Mouse (Mus musculus) cerebellum, adult 2 months (tissue): ENCODE results near the gene Rps6kb1. TPM values are rescaled to one million over a fixed set of nuclear protein-coding genes. Genes with fewer than 3 reads are reported as not detected.

Experiments
- DNase-seq, 2 experiments: peaks; one replicate each; pipeline ENCODE4 v3.0.0; 2021
- H3K27ac ChIP-seq: fragments of 200-500 bp; 2 replicates; pipeline ENCODE4 v1.5.1; 2012; ENCODE audit warnings: low read length, control low read depth, inconsistent platforms; ENCODE audit not compliant: insufficient read depth
- H3K27me3 ChIP-seq: fragments of 200-500 bp; 2 replicates; pipeline ENCODE4 v1.6.1; 2012; ENCODE audit warnings: inconsistent platforms, mild to moderate bottlenecking, low read length, moderate library complexity; ENCODE audit not compliant: control insufficient read depth, insufficient read depth
- H3K4me1 ChIP-seq: fragments of 200-500 bp; 2 replicates; pipeline ENCODE4 v1.6.1; 2011; ENCODE audit warnings: low read length; ENCODE audit not compliant: control insufficient read depth, insufficient read depth
- H3K4me3 ChIP-seq: fragments of 200-500 bp; replicated peaks from 2 replicates; pipeline ENCODE3; 2011; ENCODE audit warnings: mild to moderate bottlenecking, low read depth, low read length, control low read depth; ENCODE audit not compliant: insufficient read depth
- CTCF ChIP-seq: fragments of 200-500 bp; IDR thresholded peaks from 2 replicates; pipeline ENCODE4 v1.5.1; 2011; ENCODE audit warnings: low read depth, mild to moderate bottlenecking, control low read depth, low read length, moderate library complexity, borderline replicate concordance; ENCODE audit not compliant: insufficient read depth
- POLR2A ChIP-seq: fragments of 200-500 bp; IDR thresholded peaks from 2 replicates; pipeline ENCODE4 v1.6.1; 2011; ENCODE audit warnings: low read length, control low read depth, borderline replicate concordance; ENCODE audit not compliant: insufficient read depth
- WGBS: fragments of 180-500 bp; shearing (Covaris S2); methylation state at CpG from one replicate; pipeline ENCODE4 v1.1.7; 2018; 5-methylcytosine and 5-hydroxymethylcytosine counted together
- polyA plus RNA-seq: library from polyadenylated mRNA; depleted of rRNA; stranded (reverse); fragments of >200 nt; gene quantifications from 2 replicates; pipeline ENCODE4 v1.2.3, GENCODE M21; 2012

Rps6kb1 gene
- polyA plus RNA-seq, 1 experiment = 25.6 TPM

GRCm38 (mm10) chr11:86583313-86583825 is 38.8 kb upstream of the Rps6kb1 start:
- Histone ChIP-seq H3K27ac (no peak overlapping the region), H3K4me3 (no peak overlapping the region), H3K27me3 (no peaks in the 10 kb centered on the region), H3K4me1 (no peaks in the 10 kb centered on the region; the same call in 1 of the 2 replicates)
- TF ChIP-seq POLR2A (no peak), CTCF (no peak)
- 98% methylated on average over 3 of the region's 3 CpGs for WGBS
- no peak for DNase-seq

GRCm38 (mm10) chr11:86582543-86583260 is 38.1 kb upstream of the Rps6kb1 start:
- TF ChIP-seq POLR2A (no peak), CTCF (no peak)
- Histone ChIP-seq H3K4me1 (no peaks in the 10 kb centered on the region; the same call in 1 of the 2 replicates), H3K27ac (no peak overlapping the region), H3K27me3 (no peaks in the 10 kb centered on the region), H3K4me3 (no peak overlapping the region)
- no peak for DNase-seq
- 85% methylated on average over 7 of the region's 7 CpGs for WGBS

GRCm38 (mm10) chr11:86581943-86582542 is 37.4 kb upstream of the Rps6kb1 start:
- H3K4me3 ChIP-seq = no peak overlapping the region
- H3K27me3 ChIP-seq = no peaks in the 10 kb centered on the region
- no peak for DNase-seq
- no peaks in the 10 kb centered on the region; the same call in 1 of the 2 replicates for H3K4me1 ChIP-seq
- H3K27ac ChIP-seq = no peak overlapping the region
- 94% methylated on average over 12 of the region's 12 CpGs for WGBS
- no peak for TF ChIP-seq CTCF
- TF ChIP-seq POLR2A = no peak

GRCm38 (mm10) chr11:86581250-86581753 is 36.7 kb upstream of the Rps6kb1 start:
- Histone ChIP-seq H3K4me3 (no peak overlapping the region), H3K4me1 (no peaks in the 10 kb centered on the region; the same call in 1 of the 2 replicates), H3K27ac (no peak overlapping the region), H3K27me3 (no peaks in the 10 kb centered on the region)
- 76% methylated on average over 11 of the region's 11 CpGs for WGBS
- TF ChIP-seq CTCF (no peak), POLR2A (no peak)
- no peak for DNase-seq

GRCm38 (mm10) chr11:86580319-86581113 is 35.9 kb upstream of the Rps6kb1 start:
- WGBS = 87% methylated on average over 9 of the region's 9 CpGs
- Histone ChIP-seq H3K27ac (no peak overlapping the region), H3K4me1 (no peaks in the 10 kb centered on the region; the same call in 1 of the 2 replicates), H3K27me3 (no peaks in the 10 kb centered on the region), H3K4me3 (no peak overlapping the region)
- TF ChIP-seq POLR2A (no peak), CTCF (no peak)
- DNase-seq = no peak

GRCm38 (mm10) chr11:86579731-86580318 is 35.2 kb upstream of the Rps6kb1 start:
- Histone ChIP-seq H3K27ac (no peak overlapping the region), H3K4me1 (no peaks in the 10 kb centered on the region; the same call in 1 of the 2 replicates), H3K27me3 (no peaks in the 10 kb centered on the region), H3K4me3 (no peak overlapping the region)
- TF ChIP-seq CTCF (no peak), POLR2A (no peak)
- no peak for DNase-seq
- WGBS = 72% methylated on average over 10 of the region's 10 CpGs
